Mouse (Mus musculus) forelimb bud, embryonic 11.5 days (tissue): ENCODE data around the gene Ubn2.
"Not testable (repeated sequence)": the region's sequence is repeated elsewhere in the genome, so short reads cannot be mapped to it uniquely, and the experiment has no call there.

ENCODE experiments used
- DNase-seq: peaks from one replicate; pipeline ENCODE4 v3.0.0-alpha.2; 2012; ENCODE audit warnings: low read depth, low spot score

Ubn2 gene

DNA sequence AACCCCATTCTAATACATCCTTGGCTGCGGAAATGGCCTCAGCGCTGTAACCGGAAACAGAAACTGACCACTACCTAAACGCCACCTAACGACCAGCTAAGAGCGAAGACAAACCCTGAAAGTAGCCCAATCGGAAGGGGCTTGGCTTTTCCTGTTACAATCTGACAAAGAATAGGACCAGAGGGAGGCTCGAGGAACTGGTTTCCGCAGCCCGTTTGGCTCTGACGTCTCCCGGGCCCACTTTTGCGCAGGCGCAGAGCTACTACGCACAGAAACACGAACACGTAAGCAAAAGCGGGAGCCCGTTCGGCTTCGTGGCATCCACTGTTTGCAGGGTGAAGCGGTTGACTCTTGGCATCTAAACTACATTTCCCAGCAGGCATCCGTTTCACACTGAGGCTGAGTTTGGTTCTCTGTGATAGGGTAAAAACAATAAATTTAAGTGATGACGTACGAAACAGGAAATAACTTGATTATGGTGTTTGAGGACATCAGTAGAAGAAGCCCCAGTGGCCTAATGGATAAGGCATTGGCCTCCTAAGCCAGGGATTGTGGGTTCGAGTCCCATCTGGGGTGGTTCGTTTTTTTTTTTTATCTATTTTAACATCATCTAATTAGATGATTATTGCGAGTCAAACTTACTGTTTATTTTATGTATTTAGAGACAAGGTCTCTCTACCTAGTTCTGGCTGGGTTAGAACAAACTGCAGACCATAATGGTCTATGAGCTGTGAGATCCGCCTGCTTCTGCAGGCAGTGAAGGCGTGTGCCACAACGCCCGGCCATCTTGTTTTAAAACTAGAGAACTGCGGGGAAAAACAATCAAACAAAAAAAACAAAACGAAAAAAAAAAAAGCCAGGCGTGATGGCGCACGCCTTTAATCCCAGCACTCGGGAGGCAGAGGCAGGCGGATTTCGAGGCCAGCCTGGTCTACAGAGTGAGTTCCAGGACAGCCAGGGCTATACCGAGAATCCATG is 100.0 kb downstream of the Ubn2 start, which contains the start of gene Fmc1:
Gene Fmc1, plus strand, starts transcription at position 75 of the 978 bp plus-strand sequence.
- DNase-seq, result peak; percentile 99

DNA sequence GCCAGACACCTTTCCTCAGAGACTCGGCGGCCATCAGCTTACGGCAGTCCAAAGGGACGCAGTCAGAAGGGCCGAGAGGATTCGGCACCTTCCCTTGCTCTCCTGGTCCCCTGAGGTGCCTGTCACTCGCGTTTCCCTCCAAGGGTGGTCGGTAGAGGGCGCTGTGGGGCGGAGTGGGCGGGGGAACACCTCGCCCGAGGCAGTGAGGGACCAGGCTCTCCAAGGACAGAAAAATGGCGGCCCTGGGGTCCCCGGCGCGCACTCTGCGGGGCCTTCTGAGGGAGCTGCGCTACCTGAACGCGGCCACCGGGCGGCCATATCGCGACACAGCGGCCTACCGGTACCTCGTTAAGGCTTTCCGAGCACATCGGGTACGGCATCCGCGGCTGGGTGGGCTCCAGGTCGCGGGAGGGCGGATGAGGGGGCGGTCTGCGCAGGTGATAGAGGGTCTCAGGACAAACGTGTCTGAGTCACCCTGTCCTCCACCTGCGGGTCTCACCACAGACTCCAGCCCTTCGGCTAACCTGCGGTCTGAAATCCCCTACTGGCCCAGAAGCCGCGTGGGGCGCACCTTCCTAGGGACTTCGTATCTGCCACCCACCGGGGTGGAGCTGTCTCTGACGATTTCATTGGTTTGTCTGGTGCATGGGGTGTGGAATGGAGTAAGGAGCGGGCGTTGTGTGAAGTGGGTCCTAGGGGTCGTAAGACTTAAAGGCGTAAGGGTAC is 101.1 kb downstream of the Ubn2 start:
- peak; percentile 97 for DNase-seq

DNA sequence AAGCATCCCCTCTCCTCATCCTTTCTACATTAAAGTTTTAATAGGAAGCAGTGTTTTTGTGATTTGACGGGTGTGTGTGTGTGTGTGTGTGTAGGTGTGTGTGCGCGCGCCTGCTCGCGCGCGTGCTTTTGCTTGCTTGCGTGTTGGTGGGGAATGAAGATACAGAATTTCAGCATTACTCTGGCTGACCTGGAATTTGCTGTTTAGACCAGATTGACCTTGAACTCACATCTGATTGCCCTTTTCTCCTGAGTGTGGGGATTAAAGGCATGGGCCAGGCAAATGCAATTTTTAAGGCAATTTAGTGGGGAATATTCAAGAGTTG is 101.6 kb downstream of the Ubn2 start:
- no peak for DNase-seq

DNA sequence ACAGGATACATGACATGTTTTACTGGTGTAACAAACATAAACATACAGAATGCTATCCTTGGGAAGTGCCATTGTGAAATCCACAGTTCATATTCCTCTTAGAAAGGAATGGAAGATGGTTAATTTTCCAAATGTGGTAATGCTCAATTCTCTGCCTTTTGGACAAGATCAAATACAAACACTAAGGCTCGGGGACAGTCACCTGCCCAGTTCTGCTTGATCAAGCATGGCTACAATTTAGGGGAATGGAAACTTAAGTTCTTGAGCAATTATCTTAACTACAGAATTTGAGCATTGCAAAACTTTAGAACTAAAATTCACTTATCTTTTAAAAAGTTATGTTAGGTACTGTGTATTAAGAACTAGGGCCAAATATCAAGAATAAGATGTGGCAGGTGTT is 102.0 kb downstream of the Ubn2 start:
- DNase-seq, result no peak

DNA sequence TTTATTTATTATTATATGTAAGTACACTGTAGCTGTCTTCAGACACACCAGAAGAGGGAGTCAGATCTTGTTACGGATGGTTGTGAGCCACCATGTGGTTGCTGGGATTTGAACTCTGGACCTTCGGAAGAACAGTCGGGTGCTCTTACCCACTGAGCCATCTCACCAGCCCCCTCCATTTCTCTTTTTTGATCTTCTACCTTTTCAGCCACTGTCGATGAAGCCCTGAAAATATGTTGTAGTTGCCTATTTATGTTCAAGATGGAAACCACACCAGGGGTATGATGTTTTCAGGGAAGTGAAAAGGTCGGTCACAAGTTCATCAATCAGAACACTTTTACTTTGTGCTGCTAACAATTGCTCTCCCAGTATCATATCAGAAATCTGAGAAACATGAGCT is 110.4 kb downstream of the Ubn2 start:
- DNase-seq, result not testable (repeated sequence)

DNA sequence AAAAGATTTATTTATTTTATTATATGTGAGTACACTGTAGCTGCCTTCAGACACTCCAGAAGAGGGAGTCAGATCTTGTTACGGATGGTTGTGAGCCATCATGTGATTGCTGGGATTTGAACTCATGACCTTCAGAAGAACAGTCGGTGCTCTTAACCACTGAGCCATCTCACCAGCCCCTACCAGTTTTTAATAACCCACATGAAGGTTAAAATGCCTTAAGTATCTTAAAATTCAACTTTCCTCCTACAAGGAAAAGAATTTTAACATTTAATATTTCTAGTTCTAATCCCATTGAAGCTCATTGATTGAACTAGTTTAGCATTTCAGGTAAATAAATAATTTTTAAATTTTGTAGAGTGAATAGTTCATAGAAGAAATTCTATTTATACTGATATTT is 113.3 kb downstream of the Ubn2 start:
- DNase-seq, result not testable (repeated sequence)

DNA sequence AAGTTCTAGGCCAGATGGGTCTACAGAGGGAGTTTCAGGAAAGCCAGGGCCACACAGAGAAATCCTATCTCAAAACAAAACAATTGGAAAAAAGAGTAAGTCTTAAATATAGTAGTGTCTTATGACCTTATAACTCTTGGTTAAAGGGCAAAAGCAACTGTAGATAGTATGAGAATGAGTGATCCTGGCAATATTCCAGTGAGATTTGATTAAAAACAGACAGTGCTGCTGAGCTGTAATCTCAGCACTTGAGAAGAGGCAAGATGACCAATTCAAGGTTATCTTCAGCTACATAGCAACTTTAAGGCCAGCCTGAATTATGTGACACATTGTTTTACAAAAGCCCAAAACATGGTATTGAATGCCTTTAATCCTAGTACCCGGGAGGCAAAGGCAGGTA is 114.0 kb downstream of the Ubn2 start:
- DNase-seq, result no peak

DNA sequence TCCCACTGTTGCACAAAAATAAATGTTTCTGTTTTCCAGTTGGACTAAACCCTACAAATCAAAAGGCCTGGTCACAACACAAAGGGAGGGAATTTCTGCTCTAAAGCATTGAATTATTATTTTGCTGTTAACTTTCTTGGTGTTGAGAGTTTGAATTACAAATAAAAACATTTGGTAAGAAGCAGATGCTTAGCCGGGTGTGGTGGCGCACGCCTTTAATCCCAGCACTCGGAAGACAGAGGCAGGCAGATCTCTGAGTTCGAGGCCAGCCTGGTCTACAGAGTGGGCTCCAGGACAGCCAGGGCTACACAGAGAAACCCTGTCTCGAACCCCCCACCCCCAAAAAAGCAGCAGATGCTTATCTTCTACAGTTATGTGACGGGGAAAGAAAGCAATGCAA is 114.8 kb downstream of the Ubn2 start:
- DNase-seq, result not testable (repeated sequence)

DNA sequence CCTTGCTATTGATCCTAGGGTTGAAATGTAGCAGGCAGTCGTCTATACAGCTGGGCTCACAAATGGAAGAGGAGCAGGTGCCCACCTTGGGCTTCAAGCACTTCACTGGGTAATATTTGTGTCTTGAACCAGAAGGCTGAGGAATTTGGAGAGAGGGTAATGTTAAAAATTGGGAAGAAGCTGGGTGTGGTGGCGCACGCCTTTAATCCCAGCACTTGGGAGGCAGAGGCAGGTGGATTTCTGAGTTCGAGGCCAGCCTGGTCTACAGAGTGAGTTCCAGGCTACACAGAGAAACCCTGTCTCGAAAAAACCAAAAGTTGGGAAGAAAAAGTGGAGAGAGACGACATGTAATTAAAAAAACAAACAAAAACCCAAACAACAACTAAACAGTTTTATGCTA is 116.1 kb downstream of the Ubn2 start:
- not testable (repeated sequence) for DNase-seq

DNA sequence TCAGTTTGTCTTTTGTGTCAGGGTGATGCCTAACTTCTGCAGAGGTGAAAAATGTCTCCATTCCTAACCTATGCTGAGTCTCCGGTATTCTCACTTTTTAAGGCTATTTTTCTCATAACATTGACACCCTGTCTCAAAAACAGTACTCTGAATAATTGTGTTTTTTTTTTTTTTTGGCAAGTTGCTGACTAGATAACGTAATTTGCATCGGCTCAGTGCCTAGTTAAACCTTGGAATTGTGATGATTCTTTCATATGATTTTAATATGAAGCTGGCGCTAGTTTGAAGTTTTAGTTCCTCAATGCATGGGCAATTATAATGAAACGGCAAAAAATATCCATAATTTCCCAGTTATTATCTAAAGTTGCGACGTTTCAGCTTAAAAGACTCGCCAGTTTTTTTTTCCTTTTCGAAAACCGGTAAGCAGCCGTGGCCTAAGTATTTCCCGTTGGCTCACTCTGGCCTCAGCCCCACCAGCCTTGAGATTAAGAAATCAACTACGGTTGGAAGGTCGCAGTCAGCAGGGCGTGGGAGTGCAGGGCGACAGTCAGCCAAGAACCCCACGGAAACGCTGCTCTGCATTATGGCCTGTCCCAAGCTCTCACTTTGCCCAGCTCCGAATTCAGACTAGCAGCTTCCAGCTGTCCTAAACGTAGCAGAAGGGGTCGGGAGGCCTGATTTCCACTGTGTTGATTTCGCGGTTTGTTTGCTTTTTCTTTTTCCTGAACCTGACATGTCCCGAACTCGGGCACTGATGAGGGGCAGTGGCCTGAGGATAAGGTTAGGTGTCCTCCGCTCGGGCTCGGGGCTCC is 116.7 kb downstream of the Ubn2 start:
- no peak for DNase-seq

DNA sequence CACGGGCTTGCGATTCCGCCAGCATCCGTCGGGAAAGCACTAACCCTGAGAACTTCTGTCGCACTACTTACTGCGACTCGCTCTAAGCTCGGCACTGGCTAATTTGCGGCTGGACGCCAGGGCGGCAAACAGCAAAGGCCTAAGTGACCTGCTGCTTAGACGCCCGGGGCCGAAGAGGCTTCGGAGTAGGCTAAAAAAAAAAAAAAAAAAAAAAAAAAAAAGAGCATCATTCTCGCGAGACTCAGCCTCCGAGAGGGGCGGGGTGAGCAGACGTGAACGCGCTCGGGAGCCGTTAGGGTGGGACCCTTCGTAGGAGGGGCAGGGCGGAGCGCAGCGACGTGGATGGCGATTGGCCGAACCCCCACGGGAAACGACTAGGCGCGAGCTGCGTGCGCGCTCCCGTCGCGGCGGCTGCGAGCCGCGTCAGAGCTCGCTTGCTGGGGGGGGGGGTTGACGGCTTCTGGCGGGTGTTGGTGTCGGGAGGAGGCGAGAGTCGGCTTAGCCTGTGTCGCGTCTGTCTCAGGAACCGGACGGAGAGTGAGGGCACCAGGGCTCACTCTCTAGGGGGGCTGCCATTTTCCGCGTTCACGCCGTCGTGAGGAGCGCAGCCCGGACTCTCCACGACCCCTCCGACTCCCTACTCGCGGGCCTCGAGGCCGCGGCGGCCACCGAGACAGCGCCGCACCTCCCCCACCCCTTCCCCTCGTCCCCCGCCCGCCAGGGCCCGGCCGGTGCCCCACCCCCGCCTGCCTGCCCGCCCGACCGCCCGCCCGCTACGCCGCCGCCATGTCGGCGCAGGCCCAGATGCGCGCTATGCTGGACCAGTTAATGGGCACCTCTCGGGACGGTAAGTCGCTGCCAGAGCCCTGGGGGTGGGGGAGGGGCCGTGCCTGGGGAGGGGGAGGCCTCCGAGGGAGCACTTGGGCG is 117.6 kb downstream of the Ubn2 start, which contains the start of gene Luc7l2:
Gene Luc7l2, plus strand, starts transcription at position 273 of the 927 bp plus-strand sequence.
- DNase-seq, result peak; percentile 99

DNA sequence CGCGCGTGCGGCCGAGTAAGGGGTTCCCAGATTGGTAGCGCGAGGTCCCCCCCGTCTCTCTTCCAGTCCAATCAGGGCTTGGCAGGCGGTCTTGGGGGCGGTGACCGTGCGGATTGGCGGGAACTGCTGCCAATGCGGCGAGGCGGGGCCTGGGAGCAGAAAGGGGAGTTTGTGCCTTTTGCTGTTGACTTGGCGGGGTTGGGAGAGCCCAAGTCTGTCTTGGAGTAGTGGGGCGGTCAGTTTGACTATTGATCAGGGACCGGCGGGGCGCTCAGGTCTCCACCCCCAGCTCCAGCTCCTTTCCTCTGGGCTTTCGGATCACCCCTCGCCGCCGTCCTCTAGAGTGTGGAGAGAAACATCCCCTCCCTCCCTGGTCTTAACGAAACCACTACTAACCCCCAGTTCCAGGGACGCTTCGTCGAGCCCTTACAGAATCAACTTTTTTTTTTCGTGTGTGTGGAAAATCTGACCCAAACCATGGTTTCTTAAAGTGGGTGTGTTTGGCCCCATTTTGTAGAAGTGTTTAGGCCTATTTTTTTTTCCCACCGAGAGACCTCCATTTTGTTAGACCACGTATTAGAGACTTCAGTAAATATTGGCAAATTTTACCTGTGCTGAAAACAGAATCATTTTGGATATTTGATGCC is 118.4 kb downstream of the Ubn2 start:
- DNase-seq, result peak; percentile 93

DNA sequence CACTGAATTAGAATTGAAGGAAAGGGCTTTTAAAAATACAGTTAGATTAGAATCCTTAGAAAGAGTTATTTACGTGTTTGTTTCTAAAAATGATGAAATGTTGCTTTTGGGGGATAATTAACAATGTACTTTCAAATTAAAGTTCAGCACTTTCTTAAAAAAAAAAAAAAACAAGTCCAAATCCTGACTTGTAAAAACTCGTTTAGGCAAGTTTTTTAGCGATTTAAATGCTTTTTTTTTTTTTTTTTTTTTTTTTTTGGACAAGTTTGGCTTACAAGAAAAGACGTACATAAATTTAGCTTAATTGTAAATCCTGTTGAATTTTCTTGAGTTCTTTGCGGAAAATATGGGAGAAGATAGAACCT is 118.9 kb downstream of the Ubn2 start:
- DNase-seq, result no peak
